Mouse (Mus musculus) embryonic facial prominence, embryonic 13.5 days (tissue): ENCODE measurements around the gene E130311K13Rik. TPM values are rescaled to one million over a fixed set of nuclear protein-coding genes. Genes with fewer than 3 reads are reported as not detected.

Experiments used
- ATAC-seq: fragments of 200-750 bp; cut with Nextera tagmentation; 2 replicates; pipeline ENCODE4 v1.8.0; 2017; ENCODE audit warnings: low read depth; ENCODE audit not compliant: insufficient number of reproducible peaks, insufficient read depth, low FRiP score, low TSS enrichment
- H3K27ac ChIP-seq: fragments of 300-500 bp; sonication (generic); 2 replicates; pipeline ENCODE4 v1.5.1; 2015; ENCODE audit warnings: moderate library complexity, mild to moderate bottlenecking, inconsistent platforms
- H3K27me3 ChIP-seq: fragments of 300-500 bp; sonication (generic); 2 replicates; pipeline ENCODE4 v1.6.1; 2015; ENCODE audit warnings: mild to moderate bottlenecking, inconsistent platforms
- H3K36me3 ChIP-seq: fragments of 300-500 bp; sonication (generic); 2 replicates; pipeline ENCODE4 v1.6.1; 2015; ENCODE audit warnings: mild to moderate bottlenecking, inconsistent platforms
- H3K4me1 ChIP-seq: fragments of 300-500 bp; sonication (generic); 2 replicates; pipeline ENCODE4 v1.6.1; 2015; ENCODE audit warnings: inconsistent platforms
- H3K4me2 ChIP-seq: fragments of 300-500 bp; sonication (generic); 2 replicates; pipeline ENCODE4 v1.6.1; 2015; ENCODE audit warnings: moderate library complexity, mild to moderate bottlenecking, inconsistent platforms
- H3K4me3 ChIP-seq: fragments of 300-500 bp; sonication (generic); 2 replicates; pipeline ENCODE4 v1.5.1; 2015; ENCODE audit warnings: mild to moderate bottlenecking, inconsistent platforms
- H3K9ac ChIP-seq: fragments of 300-500 bp; sonication (generic); 2 replicates; pipeline ENCODE4 v1.6.1; 2015; ENCODE audit warnings: mild to moderate bottlenecking, inconsistent platforms
- H3K9me3 ChIP-seq: fragments of 300-500 bp; sonication (generic); 2 replicates; pipeline ENCODE4 v1.6.1; 2016; ENCODE audit warnings: inconsistent platforms
- WGBS: fragments of 180-500 bp; shearing (Covaris S2); methylation state at CpG from one replicate; pipeline ENCODE4 v1.1.7; 2015; ENCODE audit warnings: mixed read lengths; 5-methylcytosine and 5-hydroxymethylcytosine counted together
- polyA plus RNA-seq: library from polyadenylated mRNA; unstranded; fragments of >200 nt; fragmentation: Nextera tagmentation; extraction: Ambion mirVana; gene quantifications from 2 replicates; pipeline ENCODE4 v1.2.1, GENCODE M21; 2015

E130311K13Rik gene
- polyA plus RNA-seq, 1 experiment from 2014 or later: 8.6 TPM

DNA sequence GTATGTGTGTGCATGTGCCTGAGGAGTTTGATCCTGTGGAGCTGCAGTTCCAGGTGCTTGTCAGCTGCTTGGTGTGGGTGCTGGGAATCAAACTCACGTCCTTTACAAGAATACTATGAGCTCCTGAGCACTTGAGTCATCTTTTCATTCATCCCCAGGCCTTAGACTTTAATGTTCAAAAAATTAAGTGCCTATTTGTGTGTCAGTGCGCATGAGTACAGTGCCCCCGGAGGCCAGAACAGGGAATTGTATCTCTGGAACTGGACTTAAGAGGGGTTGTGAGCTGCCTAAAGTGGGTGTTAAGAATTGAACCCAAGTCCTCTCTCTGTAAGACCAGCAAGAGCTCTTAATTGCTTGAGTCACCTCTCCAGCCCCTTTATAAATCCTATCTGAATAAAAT is 9.6 kb downstream of the E130311K13Rik start:
- H3K36me3 ChIP-seq: peaks cover 40% of the 10 kb centered on the region
- 57% methylated on average over 3 of the region's 3 CpGs for WGBS

DNA sequence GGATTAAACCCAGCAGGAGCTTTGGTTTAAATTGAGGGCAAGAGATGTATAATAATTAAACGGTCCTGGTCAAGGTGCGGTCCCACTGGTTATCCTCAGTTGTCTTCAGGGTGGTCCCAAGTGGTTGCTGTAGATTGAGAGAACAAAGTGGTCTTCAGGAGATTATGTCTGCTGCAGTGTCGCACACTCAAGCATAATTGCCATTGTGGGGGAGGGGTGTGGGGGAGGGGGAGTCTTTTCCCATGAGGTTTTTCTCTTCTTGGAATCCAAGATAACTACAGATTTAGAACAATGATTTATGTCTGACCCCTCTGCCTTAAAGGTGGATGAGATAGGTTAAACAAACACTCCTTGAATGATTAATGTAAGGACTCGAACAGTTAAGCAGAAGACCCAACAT is 19.0 kb downstream of the E130311K13Rik start:
- H3K36me3 ChIP-seq: 0 out of 2 replicates have a peak, but pooled peaks cover 9% of the 10 kb centered on the region
- H3K4me1 ChIP-seq: peaks cover 1% of the 10 kb centered on the region; the same call in 1 of the 2 replicates
- no peak overlapping the region for H3K4me2 ChIP-seq
- 81% methylated on average over 4 of the region's 4 CpGs for WGBS
- ATAC-seq: no peak
- H3K4me3 ChIP-seq: no peak overlapping the region
- 0 out of 2 replicates have a peak, but pooled peaks cover 3% of the 10 kb centered on the region for H3K27me3 ChIP-seq
- no peak overlapping the region for H3K27ac ChIP-seq
- H3K9ac ChIP-seq: no peak overlapping the region
- H3K9me3 ChIP-seq: no peaks in the 10 kb centered on the region

More for the DNA sequence above, 9.6 kb downstream of the E130311K13Rik start:
- H3K9me3 ChIP-seq: no peaks in the 10 kb centered on the region
- no peak overlapping the region for H3K4me3 ChIP-seq
- no peak overlapping the region for H3K27ac ChIP-seq
- no peak overlapping the region for H3K9ac ChIP-seq
- no peaks in the 10 kb centered on the region for H3K27me3 ChIP-seq
- no peak overlapping the region for H3K4me2 ChIP-seq
- no peaks in the 10 kb centered on the region for H3K4me1 ChIP-seq
- no peak for ATAC-seq

DNA sequence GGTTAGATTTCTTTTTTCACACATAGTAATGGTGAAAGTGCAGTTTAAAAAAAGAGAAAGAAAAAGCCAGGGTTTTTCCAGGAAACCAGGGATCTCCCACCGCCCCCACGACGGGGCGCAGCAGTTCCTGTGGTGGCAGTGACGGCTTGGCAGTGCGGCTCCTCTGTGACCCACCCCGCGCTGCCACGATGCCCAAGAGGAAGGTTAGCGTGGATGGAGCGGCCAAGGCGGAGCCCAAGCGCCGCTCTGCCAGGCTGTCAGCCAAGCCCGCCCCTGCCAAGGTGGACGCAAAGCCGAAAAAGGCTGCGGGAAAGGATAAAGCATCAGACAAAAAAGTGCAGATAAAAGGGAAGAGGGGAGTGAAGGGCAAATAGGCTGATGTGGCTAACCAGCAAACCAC is 24.0 kb downstream of the E130311K13Rik start:
- H3K4me3 ChIP-seq: peak overlapping the region; percentile 40
- WGBS: 2% methylated on average over 18 of the region's 18 CpGs
- no peak for ATAC-seq
- peak overlapping the region; percentile 71 for H3K4me2 ChIP-seq
- H3K36me3 ChIP-seq: no peaks in the 10 kb centered on the region
- H3K4me1 ChIP-seq: peaks cover 4% of the 10 kb centered on the region; the same call in 1 of the 2 replicates
- H3K27ac ChIP-seq: no peak overlapping the region
- peak overlapping the region; percentile 67 for H3K9ac ChIP-seq
- H3K9me3 ChIP-seq: no peaks in the 10 kb centered on the region
- peaks cover 12% of the 10 kb centered on the region; the same call in 1 of the 2 replicates for H3K27me3 ChIP-seq

DNA sequence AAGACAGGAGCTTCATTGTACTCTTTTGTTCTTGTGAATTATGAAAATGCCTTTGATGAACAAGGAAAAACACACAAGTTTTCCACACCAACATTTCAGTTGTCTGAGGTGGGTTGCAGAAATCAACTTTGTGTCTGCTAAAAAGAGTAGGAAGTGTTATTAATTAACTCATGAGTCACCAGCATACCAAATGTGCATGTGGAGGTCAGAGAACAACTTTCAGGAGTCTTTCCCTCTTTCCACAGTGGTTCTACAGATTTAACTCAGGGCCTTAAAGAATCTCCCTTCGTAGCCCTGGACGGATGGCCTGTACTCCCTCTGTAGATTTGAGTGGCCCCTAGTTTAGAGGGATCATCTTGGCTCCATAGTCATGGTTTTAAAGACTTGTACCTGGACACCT is 25.1 kb downstream of the E130311K13Rik start:
- Histone ChIP-seq H3K36me3 (no peaks in the 10 kb centered on the region), H3K4me2 (no peak overlapping the region), H3K27me3 (peaks cover 19% of the 10 kb centered on the region; the same call in 1 of the 2 replicates), H3K9ac (no peak overlapping the region), H3K27ac (no peak overlapping the region), H3K9me3 (no peaks in the 10 kb centered on the region), H3K4me3 (no peak overlapping the region), H3K4me1 (peaks cover 11% of the 10 kb centered on the region)
- 81% methylated on average over 2 of the region's 2 CpGs for WGBS
- ATAC-seq: no peak

DNA sequence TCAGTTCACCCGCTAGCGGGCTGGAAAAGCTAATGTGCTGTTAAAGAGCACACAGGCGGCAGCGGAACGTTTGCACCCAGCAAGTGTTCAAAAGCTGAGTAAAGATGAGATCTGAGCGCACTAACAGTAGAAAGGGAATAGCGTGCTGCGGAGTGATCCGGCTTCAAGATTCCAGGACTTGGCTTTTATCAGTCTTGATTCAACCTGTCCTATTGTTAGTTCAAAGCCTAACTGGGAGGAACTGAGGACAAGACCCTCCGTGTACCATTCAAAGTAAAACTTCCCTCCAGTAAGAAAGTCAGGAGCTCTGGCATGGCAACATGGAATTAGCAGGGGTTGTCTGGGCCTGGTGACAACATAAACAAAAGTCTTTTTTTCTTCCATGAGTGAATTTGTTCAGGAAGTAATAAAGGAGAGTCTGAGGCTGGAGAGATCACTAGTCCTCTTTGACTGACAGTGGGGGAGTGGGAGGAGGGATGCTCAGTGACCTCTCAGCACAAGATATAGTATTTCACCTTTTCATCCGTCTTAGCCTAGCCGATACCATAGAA is 29.2 kb downstream of the E130311K13Rik start:
- H3K4me1 ChIP-seq: peaks cover 12% of the 10 kb centered on the region
- no peak for ATAC-seq
- WGBS: 4% methylated on average over 12 of the region's 12 CpGs
- no peaks in the 10 kb centered on the region for H3K9me3 ChIP-seq
- H3K9ac ChIP-seq: 0 out of 2 replicates have a peak overlapping the region, but pooled peaks have one; percentile 44
- peak overlapping the region; percentile 100 for H3K4me2 ChIP-seq
- H3K27ac ChIP-seq: no peak overlapping the region
- H3K4me3 ChIP-seq: peak overlapping the region; percentile 68
- no peaks in the 10 kb centered on the region for H3K36me3 ChIP-seq
- peaks cover 15% of the 10 kb centered on the region; the same call in 1 of the 2 replicates for H3K27me3 ChIP-seq

DNA sequence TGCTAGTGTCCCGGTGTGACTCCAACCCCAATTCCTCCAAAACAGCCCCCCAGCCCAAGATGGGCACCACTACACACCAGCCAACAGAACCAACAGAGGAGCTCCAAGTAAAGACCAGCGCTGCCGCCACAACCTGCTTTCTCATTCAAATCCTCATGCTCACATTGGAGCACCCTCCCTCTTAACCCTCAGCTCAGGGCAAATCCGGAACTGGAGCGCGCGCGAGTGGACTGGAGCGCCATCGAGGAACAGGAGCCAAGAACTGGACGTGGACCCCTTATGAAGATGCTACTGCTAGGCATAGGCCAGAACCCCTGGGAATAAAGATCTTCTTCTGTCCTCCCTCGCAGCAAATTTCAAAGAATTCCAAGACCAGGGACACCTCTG is 30.0 kb downstream of the E130311K13Rik start, which contains the start of gene Plch1:
Gene Plch1 (minus strand): TSS at position 164 of the 387 bp plus-strand sequence.
- Histone ChIP-seq H3K4me1 (peaks cover 12% of the 10 kb centered on the region), H3K27me3 (peaks cover 12% of the 10 kb centered on the region; the same call in 1 of the 2 replicates), H3K4me2 (peak within 1 kb of the TSS; percentile 100), H3K9me3 (no peaks in the 10 kb centered on the region), H3K4me3 (peak within 1 kb of the TSS; percentile 68), H3K9ac (peak within 1 kb of the TSS; percentile 70), H3K36me3 (no peaks in the 10 kb centered on the region), H3K27ac (0 out of 2 replicates have a peak within 1 kb of the TSS, but pooled peaks have one; percentile 60)
- ATAC-seq: peak; percentile 29
- 1% methylated on average over 12 of the region's 12 CpGs for WGBS

DNA sequence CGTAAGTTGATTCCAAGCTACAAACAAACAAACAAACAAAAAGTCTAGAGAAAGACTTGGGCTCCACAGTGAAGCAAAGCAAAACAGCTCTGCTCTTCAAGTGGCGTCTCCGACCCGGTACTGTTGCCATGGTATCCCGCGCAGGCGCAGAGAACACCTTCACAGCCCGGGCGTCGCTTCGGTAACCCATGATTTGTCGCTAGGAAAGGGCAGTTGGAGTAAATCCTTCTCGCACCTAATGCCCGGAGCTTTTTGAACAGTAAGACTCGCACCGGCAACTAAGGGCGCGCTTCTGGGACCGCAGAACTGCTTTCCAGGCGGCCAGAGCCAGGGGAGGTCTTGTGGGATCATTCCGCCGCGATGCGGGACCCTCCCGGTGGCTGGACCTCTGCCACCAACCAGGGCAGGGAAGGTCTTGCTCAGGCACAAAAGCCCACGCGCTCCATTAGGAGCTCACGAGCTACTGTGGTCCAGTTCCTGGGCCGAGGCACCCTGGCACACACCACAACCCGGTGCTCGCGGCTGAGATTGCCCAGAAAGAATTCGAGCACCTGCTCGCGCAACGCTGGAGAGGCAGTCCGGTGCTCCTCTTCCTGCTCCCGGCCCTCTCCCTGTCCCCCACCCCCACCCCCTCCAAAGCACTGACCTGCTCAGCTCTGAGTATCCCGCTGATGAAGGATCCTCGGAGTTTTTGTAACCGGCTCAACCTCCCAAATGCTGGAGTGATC is 30.5 kb downstream of the E130311K13Rik start:
- no peaks in the 10 kb centered on the region for H3K9me3 ChIP-seq
- peak; percentile 78 for ATAC-seq
- 0 out of 2 replicates have a peak overlapping the region, but pooled peaks have one; percentile 60 for H3K27ac ChIP-seq
- peak overlapping the region; percentile 68 for H3K4me3 ChIP-seq
- H3K27me3 ChIP-seq: peaks cover 9% of the 10 kb centered on the region; the same call in 1 of the 2 replicates
- WGBS: under 1% methylated on average over 41 of the region's 41 CpGs
- H3K36me3 ChIP-seq: no peaks in the 10 kb centered on the region
- peak overlapping the region; percentile 100 for H3K4me2 ChIP-seq
- H3K9ac ChIP-seq: peak overlapping the region; percentile 70
- peaks cover 12% of the 10 kb centered on the region for H3K4me1 ChIP-seq

DNA sequence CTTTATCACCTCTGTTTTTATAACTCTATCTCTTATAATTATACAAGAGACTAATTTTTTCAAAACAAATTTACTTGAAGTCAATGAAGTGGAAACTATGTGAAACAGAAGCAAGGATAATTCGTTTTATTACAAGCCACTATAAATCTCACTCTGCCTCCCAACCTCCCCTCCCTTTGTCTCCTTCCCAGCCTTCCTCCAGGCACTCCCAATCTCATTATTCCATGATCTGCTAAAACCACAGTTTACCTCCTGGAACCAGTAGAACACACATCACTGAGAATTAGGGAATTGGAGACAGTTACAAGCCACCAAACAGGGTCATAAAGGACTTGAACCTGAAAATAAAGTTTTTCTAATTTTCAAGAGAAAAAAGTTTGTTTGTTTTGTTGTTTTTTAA is 32.1 kb downstream of the E130311K13Rik start:
- peak overlapping the region; percentile 100; the same call in 1 of the 2 replicates for H3K4me2 ChIP-seq
- peaks cover 12% of the 10 kb centered on the region for H3K4me1 ChIP-seq
- no peak overlapping the region for H3K27ac ChIP-seq
- peaks cover 9% of the 10 kb centered on the region; the same call in 1 of the 2 replicates for H3K27me3 ChIP-seq
- no peak overlapping the region for H3K4me3 ChIP-seq
- H3K36me3 ChIP-seq: no peaks in the 10 kb centered on the region
- no peaks in the 10 kb centered on the region for H3K9me3 ChIP-seq
- 24% methylated on average over 1 of the region's 1 CpGs for WGBS
- no peak for ATAC-seq
- H3K9ac ChIP-seq: no peak overlapping the region

DNA sequence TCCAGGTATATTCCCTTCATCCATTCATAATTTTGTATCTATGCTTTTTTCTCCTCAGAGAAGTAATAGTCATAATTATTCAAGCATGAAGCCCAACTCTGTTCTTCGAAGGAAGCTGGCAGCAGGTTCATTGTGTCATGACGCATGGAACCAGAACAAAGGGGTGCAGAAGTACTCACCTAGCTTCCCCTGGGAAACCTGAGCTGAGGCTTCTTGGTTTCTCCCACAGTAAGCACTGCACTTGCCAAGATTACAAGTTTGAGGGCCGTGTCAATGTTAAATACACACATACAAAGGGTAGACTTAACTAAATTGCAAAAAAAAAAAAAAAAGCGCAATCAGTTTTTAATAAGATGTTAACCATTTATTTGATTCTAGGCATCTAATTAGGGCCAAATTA is 33.0 kb downstream of the E130311K13Rik start:
- no peak overlapping the region for H3K4me2 ChIP-seq
- H3K27ac ChIP-seq: no peak overlapping the region
- H3K9me3 ChIP-seq: no peaks in the 10 kb centered on the region
- H3K27me3 ChIP-seq: peaks cover 9% of the 10 kb centered on the region; the same call in 1 of the 2 replicates
- no peak overlapping the region for H3K9ac ChIP-seq
- WGBS: 73% methylated on average over 4 of the region's 4 CpGs
- peaks cover 12% of the 10 kb centered on the region for H3K4me1 ChIP-seq
- no peaks in the 10 kb centered on the region for H3K36me3 ChIP-seq
- H3K4me3 ChIP-seq: no peak overlapping the region
- no peak for ATAC-seq

DNA sequence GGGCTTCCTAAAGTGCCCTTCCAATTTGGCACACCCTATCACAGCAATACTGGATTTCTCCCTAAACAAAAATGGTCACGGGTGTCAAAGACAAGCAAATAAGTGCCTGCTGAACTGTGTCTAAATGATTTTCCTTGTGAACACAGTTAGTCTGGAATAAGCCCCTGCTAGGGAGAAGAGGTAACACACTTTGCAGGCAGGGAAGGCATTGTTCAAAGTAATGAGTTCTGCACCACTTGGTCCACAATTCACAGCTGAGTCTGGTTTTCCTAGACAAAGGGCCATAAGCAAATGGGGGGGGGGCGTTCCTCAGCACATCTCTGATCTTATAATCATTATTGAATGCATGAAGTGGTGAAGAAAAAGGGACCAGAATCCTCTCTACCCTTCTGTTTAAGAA is 33.5 kb downstream of the E130311K13Rik start:
- peaks cover 12% of the 10 kb centered on the region for H3K4me1 ChIP-seq
- no peak overlapping the region for H3K4me2 ChIP-seq
- H3K27ac ChIP-seq: no peak overlapping the region
- no peaks in the 10 kb centered on the region for H3K9me3 ChIP-seq
- H3K36me3 ChIP-seq: no peaks in the 10 kb centered on the region
- WGBS: 41% methylated on average over 2 of the region's 2 CpGs
- no peak overlapping the region for H3K4me3 ChIP-seq
- H3K27me3 ChIP-seq: peaks cover 9% of the 10 kb centered on the region; the same call in 1 of the 2 replicates
- no peak for ATAC-seq
- H3K9ac ChIP-seq: no peak overlapping the region

DNA sequence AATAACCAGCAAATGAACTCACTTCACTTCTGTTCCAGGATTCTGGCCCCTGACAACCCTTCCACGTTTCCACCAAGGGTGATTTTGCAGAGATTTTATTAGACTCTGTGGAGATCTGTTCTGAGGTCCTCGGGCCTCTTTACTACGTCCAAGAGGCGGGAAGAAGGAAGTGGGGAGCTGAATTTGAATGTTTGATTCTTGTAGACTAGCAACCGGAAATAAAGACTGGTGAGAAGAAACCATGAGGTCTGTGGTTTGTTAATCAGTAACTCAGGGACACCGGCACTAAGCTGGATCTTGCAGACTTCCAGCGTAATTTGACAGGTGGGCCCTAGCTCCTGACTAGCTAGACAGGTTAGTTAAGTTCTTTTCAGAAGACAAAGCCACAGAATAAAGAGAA is 35.6 kb downstream of the E130311K13Rik start:
- H3K4me3 ChIP-seq: no peak overlapping the region
- no peaks in the 10 kb centered on the region for H3K9me3 ChIP-seq
- ATAC-seq: no peak
- no peak overlapping the region for H3K4me2 ChIP-seq
- WGBS: 64% methylated on average over 7 of the region's 7 CpGs
- H3K4me1 ChIP-seq: peaks cover 5% of the 10 kb centered on the region; the same call in 1 of the 2 replicates
- no peaks in the 10 kb centered on the region for H3K27me3 ChIP-seq
- no peak overlapping the region for H3K27ac ChIP-seq
- H3K9ac ChIP-seq: no peak overlapping the region
- no peaks in the 10 kb centered on the region for H3K36me3 ChIP-seq
